Mouse (Mus musculus) layer of hippocampus, postnatal 10 days (tissue): ENCODE measurements around the gene Grin2d. TPM values are rescaled to one million over a fixed set of nuclear protein-coding genes. Genes with fewer than 3 reads are reported as not detected.
"Not testable (repeated sequence)": the region's sequence is repeated elsewhere in the genome, so short reads cannot be mapped to it uniquely, and the experiment has no call there.

Source experiments
- DNase-seq, 2 experiments: peaks; one replicate each; pipeline ENCODE4 v3.0.0; 2021; ENCODE audit warnings: low spot score in 2 of 2
- long read RNA-seq: library from polyadenylated mRNA; stranded (forward); transcript quantifications from one replicate; pipeline ENCODE4 v2.0.0, GENCODE M21; 2023
- total RNA-seq, 2 experiments: library from RNA; stranded (reverse); gene quantifications; 2 replicates each; pipeline ENCODE4 v1.2.3; 2021

Gene Grin2d
- 10 to 100 TPM; 32.1 to 33.4 TPM for total RNA-seq
- long read RNA-seq, full-length matches to known transcripts: 1 of 27 reads
- long read RNA-seq, partial matches to known transcripts: 0 of 27 reads
- long read RNA-seq, other reads (novel, unspliced or antisense): 26 of 27 reads

DNA sequence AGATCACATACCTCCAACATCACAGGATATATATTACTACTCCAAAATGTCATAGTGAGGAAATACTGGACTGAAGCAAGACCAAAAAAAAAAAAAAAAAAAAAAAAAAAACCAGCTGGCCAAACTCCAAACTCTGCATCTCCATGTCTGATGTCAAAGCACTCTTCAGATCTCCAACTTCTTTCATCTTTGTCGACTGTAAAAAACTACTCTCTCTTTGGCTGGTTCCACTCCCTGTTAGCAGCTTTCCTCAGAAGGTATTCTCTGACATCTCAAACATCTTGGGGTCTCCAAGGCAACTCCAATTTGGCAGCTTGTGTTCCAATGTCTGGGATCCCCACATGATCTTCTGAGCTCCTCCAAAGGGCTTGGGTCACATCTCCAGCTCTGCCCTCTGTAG lies at the start of gene Grin2d:
Gene Grin2d (minus strand): TSS at position 101 of the 400 bp plus-strand sequence.
- not testable (repeated sequence) for DNase-seq

DNA sequence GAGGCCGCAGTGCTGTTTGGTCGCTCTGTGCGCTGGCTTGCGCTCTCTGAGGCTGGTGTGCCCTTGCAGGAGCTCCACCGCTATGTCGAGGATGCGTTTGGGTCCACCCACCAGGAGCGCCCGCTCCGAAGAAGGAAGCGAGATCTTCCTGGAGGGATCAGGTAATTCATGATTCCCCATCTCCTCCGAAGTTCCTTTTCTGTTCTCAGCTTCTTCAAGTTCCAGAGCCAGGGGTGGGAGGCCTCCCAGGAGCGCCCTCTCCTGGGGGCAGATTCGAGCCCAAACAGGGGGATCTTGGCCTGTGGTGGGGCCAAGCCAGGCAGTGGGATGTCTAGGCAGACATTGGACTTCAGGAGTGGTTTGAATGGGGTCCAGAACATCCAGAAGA lies 46.2 kb upstream of the Grin2d start:
- DNase-seq: no peak

DNA sequence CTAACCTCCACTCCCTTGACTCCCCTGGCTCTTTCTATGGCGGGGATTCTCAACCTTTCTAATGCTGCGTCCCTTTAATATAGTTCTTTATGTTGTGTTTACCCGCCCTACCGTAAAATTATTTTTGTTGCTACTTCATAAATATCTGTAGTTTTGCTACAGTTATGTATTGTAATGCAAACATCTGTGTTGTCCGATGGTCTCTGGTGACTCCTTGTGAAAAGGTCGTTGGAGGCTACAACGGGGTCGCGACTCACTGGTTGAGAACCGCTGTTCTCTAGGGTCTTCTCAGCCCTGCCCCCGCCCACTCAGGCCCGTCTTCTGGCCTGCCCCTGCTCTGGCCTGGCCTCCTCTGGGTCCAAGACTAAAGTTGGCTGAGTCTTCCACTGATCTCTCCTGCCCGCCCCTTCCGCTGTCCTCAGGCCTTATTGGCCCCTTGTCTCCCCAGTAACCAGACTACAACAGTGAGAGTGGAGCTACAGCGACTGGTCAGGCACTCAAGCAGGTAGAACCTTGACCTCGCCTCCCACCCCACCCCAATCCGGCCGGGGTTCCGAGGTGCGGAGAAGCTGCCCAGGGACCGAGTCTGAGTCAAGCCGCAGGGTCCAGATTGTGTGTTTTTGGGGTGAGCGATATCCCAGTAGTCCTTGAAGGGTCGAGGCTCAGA lies 45.7 kb upstream of the Grin2d start, which contains the start of gene Ccdc114:
Gene Ccdc114 (plus strand): TSS at position 311 of the 667 bp plus-strand sequence.
- DNase-seq: peak; percentile 46 to 59

- peak; percentile 90 to 92 for DNase-seq
Measured at GRCm38 (mm10) chr7:45922928-45923761, 45.0 kb upstream of the Grin2d start.

- DNase-seq: no peak
Measured at GRCm38 (mm10) chr7:45921950-45922600, 43.9 kb upstream of the Grin2d start.

- DNase-seq: no peak
Measured at GRCm38 (mm10) chr7:45921242-45921621, 43.1 kb upstream of the Grin2d start, which contains the start of gene Emp3. Emp3 (minus strand) TSS chr7:45921404.

- DNase-seq: no peak
Measured at GRCm38 (mm10) chr7:45920583-45921241, 42.5 kb upstream of the Grin2d start.

DNA sequence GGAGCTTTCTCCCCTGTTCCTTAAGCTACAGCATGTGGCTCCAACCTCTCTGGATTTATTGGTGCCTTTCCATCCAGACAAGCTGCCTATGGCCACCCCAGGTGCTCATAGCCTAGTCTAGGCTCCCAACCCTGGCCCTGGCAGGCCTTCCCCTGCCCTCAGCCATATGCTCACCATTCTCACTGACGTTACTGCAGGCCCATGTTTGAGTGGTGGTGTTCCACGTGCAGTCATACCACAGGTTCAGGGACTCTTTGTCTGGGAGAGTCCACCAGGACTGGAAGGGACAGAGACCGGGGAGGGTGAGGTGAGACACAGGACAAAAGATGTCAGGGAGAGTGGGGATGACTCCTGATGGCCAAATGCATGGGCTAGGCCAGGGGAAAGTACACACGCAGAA lies 41.6 kb upstream of the Grin2d start:
- no peak for DNase-seq

- no peak for DNase-seq
Measured at GRCm38 (mm10) chr7:45919083-45919671, 41.0 kb upstream of the Grin2d start.

- DNase-seq: no peak
Measured at GRCm38 (mm10) chr7:45917926-45918325, 39.7 kb upstream of the Grin2d start.

- no peak for DNase-seq
Measured at GRCm38 (mm10) chr7:45917004-45917704, 39.0 kb upstream of the Grin2d start.

- DNase-seq: peak; percentile 65 to 66
Measured at GRCm38 (mm10) chr7:45916056-45917003, 38.2 kb upstream of the Grin2d start.

DNA sequence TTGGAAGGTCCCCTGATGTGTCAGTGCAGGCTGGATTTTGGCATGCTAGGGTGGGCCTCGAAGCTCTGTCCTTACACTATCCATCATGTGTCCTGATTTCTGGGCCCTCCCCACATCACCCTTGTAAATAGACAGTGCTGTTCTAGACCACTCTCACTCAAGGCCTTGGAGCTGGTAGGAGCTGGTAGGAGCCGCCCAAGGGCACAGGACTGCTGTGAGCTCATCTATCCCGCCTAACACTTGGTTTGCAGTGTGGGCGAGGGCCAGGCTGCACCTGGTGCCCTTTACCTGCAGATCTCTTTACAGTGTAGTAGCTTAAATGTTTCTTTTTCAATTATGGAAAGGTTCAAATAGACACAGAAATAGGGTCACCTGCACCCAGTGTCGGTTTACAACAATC lies 36.8 kb upstream of the Grin2d start:
- DNase-seq: no peak

GRCm38 (mm10) chr7:45914067-45914466 lies 35.9 kb upstream of the Grin2d start:
- no peak for DNase-seq

DNA sequence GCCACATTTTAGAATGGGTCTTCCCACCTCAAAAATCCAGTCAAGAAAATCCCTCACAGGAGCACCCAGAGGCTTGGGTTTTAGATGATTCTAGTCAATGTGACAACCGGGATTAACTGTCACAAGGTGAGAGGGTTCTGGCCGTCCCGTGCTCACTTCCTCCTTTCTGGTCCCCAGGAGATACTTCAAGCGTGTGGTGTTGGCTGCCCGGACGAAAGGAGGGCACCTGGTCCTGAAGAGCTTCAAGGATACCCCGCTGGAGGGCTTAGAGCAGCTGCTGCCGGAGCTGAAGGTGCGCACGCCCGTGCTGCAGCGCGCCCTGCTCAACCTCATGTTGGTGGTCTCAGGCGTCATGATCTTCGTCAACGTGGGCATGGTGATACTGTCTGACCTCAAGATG lies 31.0 kb upstream of the Grin2d start:
- DNase-seq: no peak

GRCm38 (mm10) chr7:45908384-45908783 lies 30.2 kb upstream of the Grin2d start:
- DNase-seq: no peak

- DNase-seq: no peak
Measured at GRCm38 (mm10) chr7:45906622-45907021, 28.4 kb upstream of the Grin2d start.

- no peak for DNase-seq
Measured at GRCm38 (mm10) chr7:45902481-45903002, 24.4 kb upstream of the Grin2d start.

DNA sequence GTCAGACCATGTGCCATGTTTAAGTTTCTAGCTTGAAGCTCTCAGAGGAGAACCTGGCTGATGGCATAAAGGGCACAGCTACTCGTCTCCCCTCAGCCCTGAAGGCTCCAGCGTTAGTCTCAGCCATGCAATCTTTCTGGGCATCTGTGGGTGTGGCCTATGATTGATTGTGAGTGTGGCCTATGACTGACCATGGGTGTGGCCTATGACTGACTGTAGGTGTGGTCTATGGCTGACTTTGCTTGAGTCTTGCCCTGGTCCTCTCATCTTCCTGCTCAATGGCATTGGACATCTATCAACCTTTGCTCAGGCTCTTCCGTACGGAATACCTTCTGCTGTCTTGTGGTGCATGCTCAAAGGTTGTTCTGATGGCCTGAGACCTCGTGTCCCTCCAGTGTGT lies 23.4 kb upstream of the Grin2d start:
- DNase-seq: no peak
